Mouse (Mus musculus): ENCODE measurements around the gene Olfr1373.

Gene Olfr1373

DNA sequence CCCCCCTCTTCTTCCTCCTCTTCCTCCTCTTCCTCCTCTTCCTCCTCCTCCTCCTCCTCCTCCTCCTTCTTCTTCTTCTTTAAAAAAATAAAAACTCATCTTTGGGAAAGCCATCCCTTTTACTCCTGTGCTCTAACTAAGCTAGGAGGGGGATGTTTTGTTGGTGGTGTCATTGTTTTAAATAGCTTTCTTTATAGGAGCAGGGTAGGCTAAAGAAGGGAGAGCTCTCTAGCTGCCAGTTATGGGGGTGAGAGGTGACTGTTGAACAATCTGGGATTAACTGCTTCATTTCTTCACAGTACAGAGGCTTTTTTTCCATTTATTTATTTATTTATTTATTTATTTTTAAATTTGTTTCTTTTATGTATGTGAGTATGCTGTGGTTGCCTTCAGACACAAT, 39.8 kb downstream of the Olfr1373 start:
- no peak for DNase-seq

- DNase-seq, result no peak
Measured at GRCm38 (mm10) chr11:52102977-52103376, 42.4 kb downstream of the Olfr1373 start.

- peak; percentile 25 for DNase-seq
Measured at GRCm38 (mm10) chr11:52099771-52100219, 45.5 kb downstream of the Olfr1373 start.

GRCm38 (mm10) chr11:52099031-52099761, 46.1 kb downstream of the Olfr1373 start:
- no peak for DNase-seq

- DNase-seq, result peak; percentile 100
Measured at GRCm38 (mm10) chr11:52098398-52098946, 46.9 kb downstream of the Olfr1373 start, which contains the start of gene Ppp2ca. TSS of gene Ppp2ca (plus strand) at chr11:52098681.

GRCm38 (mm10) chr11:52097596-52097995, 47.7 kb downstream of the Olfr1373 start:
- DNase-seq, result peak; percentile 67

GRCm38 (mm10) chr11:52097016-52097415, 48.3 kb downstream of the Olfr1373 start:
- peak; percentile 50 for DNase-seq
